Mouse (Mus musculus) testis, adult 2 months (tissue): ENCODE results near the gene H13.

Source experiments
- CTCF ChIP-seq: fragments of 200-500 bp; IDR thresholded peaks from 2 replicates; pipeline ENCODE4 v1.5.1; 2012; ENCODE audit warnings: low read depth, mild to moderate bottlenecking, inconsistent platforms, low read length, moderate library complexity; ENCODE audit not compliant: control insufficient read depth, insufficient read depth, insufficient replicate concordance
- POLR2A ChIP-seq: fragments of 200-500 bp; IDR thresholded peaks from 2 replicates; pipeline ENCODE4 v1.6.1; 2012; ENCODE audit warnings: low read depth, mild to moderate bottlenecking, inconsistent platforms, low read length, moderate library complexity; ENCODE audit not compliant: control insufficient read depth

DNA sequence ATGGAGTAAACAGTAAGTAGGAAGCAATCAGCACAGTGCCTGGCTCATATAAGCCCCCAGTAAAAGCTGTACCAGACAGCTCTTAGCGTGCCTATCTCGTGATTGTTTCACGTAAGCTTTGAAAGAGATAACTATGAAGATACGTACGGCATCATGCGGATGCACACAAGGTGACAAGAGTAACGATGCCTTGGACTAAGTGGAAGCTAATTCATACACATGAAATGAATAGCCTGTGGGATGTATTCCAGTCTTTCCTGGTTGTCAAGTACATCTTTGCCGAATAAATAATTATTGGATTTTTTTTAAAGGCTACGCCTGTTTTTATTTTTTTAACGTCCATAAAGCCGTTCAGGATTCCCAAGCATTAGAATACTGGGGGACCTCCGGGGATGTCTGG is 17.1 kb downstream of the H13 start:
- TF ChIP-seq POLR2A, result no peak
- no peak for TF ChIP-seq CTCF
